Mouse (Mus musculus) brain, embryonic 18.5 days (tissue): Measurements from ENCODE around the gene Mis12.

Experiments used
- DNase-seq: peaks from one replicate; pipeline ENCODE4 v3.0.0-alpha.2; 2012; ENCODE audit warnings: low read depth, low spot score

Gene Mis12

GRCm38 (mm10) chr11:71017051-71017450 is 2.4 kb upstream of the Mis12 start:
- DNase-seq = no peak

- no peak for DNase-seq
These were observed 803 bp upstream of the Mis12 start for GRCm38 (mm10) chr11:71018416-71019200.

- DNase-seq = no peak
These were observed 8.9 kb downstream of the Mis12 start for GRCm38 (mm10) chr11:71028280-71028679.

- DNase-seq = no peak
These were observed 10.2 kb downstream of the Mis12 start for GRCm38 (mm10) chr11:71029403-71030118.

- no peak for DNase-seq
These were observed 12.7 kb downstream of the Mis12 start for GRCm38 (mm10) chr11:71032070-71032469.

- no peak for DNase-seq
These were observed 13.2 kb downstream of the Mis12 start for GRCm38 (mm10) chr11:71032491-71033162.

GRCm38 (mm10) chr11:71033163-71033761 is 13.9 kb downstream of the Mis12 start, which contains the start of gene 6330403K07Rik:
Gene 6330403K07Rik, minus strand, starts transcription at chr11:71033513.
- peak; percentile 85 for DNase-seq

GRCm38 (mm10) chr11:71039526-71040298 is 20.3 kb downstream of the Mis12 start:
- DNase-seq = no peak

- DNase-seq = peak; percentile 26
These were observed 33.1 kb downstream of the Mis12 start for GRCm38 (mm10) chr11:71052554-71052953.

- DNase-seq = no peak
These were observed 56.9 kb downstream of the Mis12 start for GRCm38 (mm10) chr11:71076342-71076741.
